Mouse (Mus musculus): ENCODE measurements at regions not wholly inside any gene's neighbourhood (a gene's known extent, or its start where the extent isn't known, plus 50 kb on each side); places are given as distances from the start of the nearest gene placed in this dataset.

GRCm38 (mm10) chr4:29182494-29182893, 369.6 kb downstream of the Epha7 start:
- no peak overlapping the region for H3K27ac ChIP-seq (ENCODE audit: low read depth, low read length)
- WGBS, result 78% methylated on average over 2 of the region's 2 CpGs
- H3K4me1 ChIP-seq (ENCODE audit: control insufficient read depth, insufficient read depth, low read depth, low read length), result no peaks in the 10 kb centered on the region
- H3K9ac ChIP-seq (ENCODE audit: low read depth, low read length), result no peak overlapping the region
- no peak for ATAC-seq
- H3K27me3 ChIP-seq (replicated peaks; ENCODE audit: control insufficient read depth, insufficient read depth, low read length), result no peaks in the 10 kb centered on the region
- H3K9me3 ChIP-seq (ENCODE audit: control insufficient read depth, low read length), result peaks cover 3% of the 10 kb centered on the region; the same call in 1 of the 2 replicates
- no peak overlapping the region for H3K4me3 ChIP-seq (ENCODE audit: low read length)
- no peaks in the 10 kb centered on the region for H3K36me3 ChIP-seq (ENCODE audit: control insufficient read depth, insufficient read depth, low read length)
- H3K4me2 ChIP-seq (ENCODE audit: low read length), result no peak overlapping the region

DNA sequence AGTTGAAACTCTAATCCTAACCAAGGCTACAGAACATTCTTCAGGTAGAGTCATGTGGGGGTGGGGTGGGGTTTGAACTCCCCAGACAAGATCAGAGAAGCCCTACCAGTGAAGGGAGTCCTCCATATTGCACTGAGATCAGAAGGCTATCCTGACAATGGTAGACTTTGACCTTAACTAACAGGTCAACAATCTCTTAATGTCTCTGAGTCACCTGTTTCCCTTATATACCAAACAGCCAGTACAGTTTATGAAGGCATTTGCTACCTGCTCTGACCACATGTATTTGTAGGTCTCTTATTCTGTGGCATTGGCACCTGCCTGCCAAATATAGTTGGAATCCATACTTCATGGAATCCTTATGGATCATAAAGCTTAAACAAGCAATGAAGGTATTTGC, 370.5 kb downstream of the Epha7 start:
- ATAC-seq, result no peak

GRCm38 (mm10) chr4:29183818-29184217, 370.9 kb downstream of the Epha7 start:
- Histone ChIP-seq H3K4me2 (ENCODE audit: low read length) (no peak overlapping the region), H3K36me3 (ENCODE audit: control insufficient read depth, insufficient read depth, low read length) (no peaks in the 10 kb centered on the region), H3K4me3 (ENCODE audit: low read length) (no peak overlapping the region), H3K9ac (ENCODE audit: low read depth, low read length) (no peak overlapping the region), H3K9me3 (ENCODE audit: control insufficient read depth, low read length) (peaks cover 3% of the 10 kb centered on the region; the same call in 1 of the 2 replicates), H3K4me1 (ENCODE audit: control insufficient read depth, insufficient read depth, low read depth, low read length) (no peaks in the 10 kb centered on the region), H3K27me3 (replicated peaks; ENCODE audit: control insufficient read depth, insufficient read depth, low read length) (no peaks in the 10 kb centered on the region), H3K27ac (ENCODE audit: low read depth, low read length) (no peak overlapping the region)
- WGBS, result 87% methylated on average over 2 of the region's 2 CpGs
- no peak for ATAC-seq

More for the DNA sequence above, 370.5 kb downstream of the Epha7 start:
- H3K27ac ChIP-seq (ENCODE audit: low read depth, low read length), result no peak overlapping the region
- no peaks in the 10 kb centered on the region for H3K27me3 ChIP-seq (replicated peaks; ENCODE audit: control insufficient read depth, insufficient read depth, low read length)
- H3K4me1 ChIP-seq (ENCODE audit: control insufficient read depth, insufficient read depth, low read depth, low read length), result no peaks in the 10 kb centered on the region
- H3K9ac ChIP-seq (ENCODE audit: low read depth, low read length), result no peak overlapping the region
- H3K36me3 ChIP-seq (ENCODE audit: control insufficient read depth, insufficient read depth, low read length), result no peaks in the 10 kb centered on the region
- no peak overlapping the region for H3K4me2 ChIP-seq (ENCODE audit: low read length)
- H3K4me3 ChIP-seq (ENCODE audit: low read length), result no peak overlapping the region
- peaks cover 3% of the 10 kb centered on the region; the same call in 1 of the 2 replicates for H3K9me3 ChIP-seq (ENCODE audit: control insufficient read depth, low read length)

- H3K9me3 ChIP-seq (ENCODE audit: control insufficient read depth, low read length), result no peaks in the 10 kb centered on the region
- ATAC-seq, result no peak
- no peaks in the 10 kb centered on the region for H3K36me3 ChIP-seq (ENCODE audit: control insufficient read depth, insufficient read depth, low read length)
- no peak overlapping the region for H3K4me2 ChIP-seq (ENCODE audit: low read length)
- H3K27me3 ChIP-seq (replicated peaks; ENCODE audit: control insufficient read depth, insufficient read depth, low read length), result no peaks in the 10 kb centered on the region
- H3K27ac ChIP-seq (ENCODE audit: low read depth, low read length), result no peak overlapping the region
- no peak overlapping the region for H3K4me3 ChIP-seq (ENCODE audit: low read length)
- no peaks in the 10 kb centered on the region for H3K4me1 ChIP-seq (ENCODE audit: control insufficient read depth, insufficient read depth, low read depth, low read length)
- H3K9ac ChIP-seq (ENCODE audit: low read depth, low read length), result no peak overlapping the region
Measured at GRCm38 (mm10) chr4:29200976-29201375, 388.0 kb downstream of the Epha7 start.

Data from hindbrain, embryonic 16.5 days (tissue).